Mouse (Mus musculus) naive thymus-derived CD4-positive, alpha-beta T cell, adult 2 months (primary cell): Measurements from ENCODE around the gene Akr1c19.
"Not testable (repeated sequence)": the region's sequence is repeated elsewhere in the genome, so short reads cannot be mapped to it uniquely, and the experiment has no call there.

Experiments
- DNase-seq: peaks from one replicate; pipeline ENCODE4 v3.0.0-alpha.2; 2011; ENCODE audit warnings: low read depth

Akr1c19 gene

DNA sequence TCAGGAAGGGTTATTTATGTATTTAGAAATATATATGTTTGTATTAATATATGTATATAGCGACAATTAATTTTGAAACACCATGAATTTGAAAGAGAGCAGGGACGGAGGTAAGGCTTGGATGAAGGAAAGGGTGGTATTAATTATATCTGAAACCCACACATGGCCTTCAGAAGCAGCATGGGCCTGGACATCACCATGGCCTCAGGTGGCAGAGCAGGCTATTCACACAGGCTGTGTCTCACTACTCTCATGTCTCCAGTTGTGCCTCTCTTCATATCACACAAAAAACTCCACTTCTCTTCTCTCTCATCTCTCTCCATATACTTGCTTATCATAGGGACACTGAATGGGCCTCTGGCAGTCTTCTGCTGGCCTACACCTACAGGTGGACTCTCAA, 37.0 kb downstream of the Akr1c19 start:
- not testable (repeated sequence) for DNase-seq

DNA sequence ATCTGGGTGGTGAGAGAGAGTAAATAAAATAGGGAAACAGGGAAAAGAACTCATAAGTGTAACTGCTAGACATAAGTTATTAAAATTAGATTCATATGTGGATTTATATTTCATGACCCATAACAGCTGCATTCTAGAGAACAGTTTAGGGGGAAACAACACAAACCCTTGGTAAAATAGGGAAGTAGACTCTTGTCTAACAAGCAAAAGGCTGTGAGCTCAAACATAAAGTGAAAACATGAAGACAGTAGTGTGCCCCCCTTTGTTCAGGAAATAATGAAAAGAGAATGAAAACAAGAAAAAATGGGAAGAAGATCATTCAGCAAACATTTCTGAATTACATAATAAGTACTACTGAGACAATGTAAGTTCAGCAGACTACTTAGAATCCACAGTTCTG, 42.4 kb downstream of the Akr1c19 start:
- DNase-seq = no peak

DNA sequence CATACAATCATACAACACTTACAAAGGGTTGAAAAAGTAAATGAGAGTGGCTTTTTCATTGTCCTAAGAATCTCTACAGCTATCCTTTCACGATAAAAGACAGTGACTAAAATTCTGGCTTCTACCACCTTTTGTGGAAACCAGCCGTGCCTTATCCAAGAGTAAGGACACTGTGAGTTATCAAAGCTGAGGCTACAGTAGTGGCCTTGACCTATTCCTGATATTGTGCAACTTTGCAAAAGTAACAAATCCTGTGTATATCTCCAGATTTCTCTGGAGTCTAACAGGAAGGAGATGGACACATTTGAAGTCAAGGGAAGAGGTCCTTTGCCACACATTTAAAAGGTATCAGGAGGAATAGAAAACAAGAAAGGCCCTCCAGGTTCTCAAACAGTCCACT, 49.0 kb downstream of the Akr1c19 start:
- no peak for DNase-seq

DNA sequence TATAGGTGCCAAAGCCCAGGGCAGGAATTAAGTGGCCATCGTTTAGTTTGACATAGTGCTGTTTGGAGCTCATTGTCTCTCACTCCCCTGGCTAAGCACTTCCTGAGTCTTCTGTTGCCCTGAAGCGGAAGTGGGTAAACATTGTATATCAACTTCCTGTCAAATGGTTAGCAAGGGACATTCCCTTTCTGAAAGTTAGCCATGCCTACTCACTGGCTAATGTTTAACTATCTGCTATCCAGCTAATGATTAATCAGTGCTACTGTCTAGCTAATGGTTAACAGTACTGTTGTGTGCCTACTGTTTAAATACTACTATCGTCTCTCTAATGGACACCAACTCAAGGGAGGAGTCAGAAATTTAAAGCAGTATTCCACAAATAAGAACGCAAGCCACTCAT, 50.8 kb downstream of the Akr1c19 start, which contains the start of gene Akr1c12:
Gene Akr1c12, minus strand, starts transcription at position 150 of the 400 bp plus-strand sequence.
- DNase-seq = peak; percentile 17

DNA sequence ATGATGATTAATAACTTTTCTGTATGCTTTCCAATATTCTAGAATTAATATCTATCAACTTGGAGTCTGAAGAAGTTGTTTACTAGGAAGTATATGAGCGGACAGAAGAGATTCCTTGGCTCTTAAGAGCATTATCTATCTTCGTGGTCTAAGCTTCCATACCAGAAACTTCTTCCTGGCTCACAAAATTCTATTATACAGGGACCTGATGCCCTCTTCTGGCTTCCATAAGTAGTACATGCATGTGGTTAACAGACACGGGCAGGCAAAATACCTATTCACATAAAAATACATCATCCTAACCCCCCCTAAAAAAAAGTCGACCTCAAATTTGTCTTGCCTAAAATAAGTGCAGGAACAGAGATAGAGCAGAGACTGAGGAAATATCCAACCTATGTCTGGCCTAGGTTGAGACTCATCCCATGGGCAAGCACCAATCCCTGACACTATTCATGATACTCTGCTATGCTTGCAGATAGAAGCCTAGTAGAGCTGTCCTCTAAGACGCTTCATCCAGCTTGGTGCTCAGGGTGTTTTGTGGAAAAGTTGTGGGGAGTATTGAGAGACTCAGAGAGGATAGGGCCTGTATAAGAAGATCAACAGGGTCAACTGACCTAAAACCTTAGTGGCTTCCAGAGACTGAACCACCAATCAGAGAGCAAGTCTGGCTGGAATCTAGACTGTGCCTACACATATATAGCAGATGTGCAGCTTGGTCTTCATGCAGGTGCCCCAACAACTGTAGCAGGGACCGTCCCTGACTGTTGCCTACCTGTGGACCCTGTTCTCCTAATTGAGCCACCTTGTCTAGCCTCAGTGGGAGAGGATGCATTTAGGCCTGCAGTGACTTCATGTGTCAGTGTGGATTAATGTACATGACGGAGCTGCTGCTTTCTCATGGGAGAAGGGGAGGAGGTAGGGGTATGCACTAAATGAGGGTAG, 53.2 kb downstream of the Akr1c19 start:
- peak; percentile 38 for DNase-seq

DNA sequence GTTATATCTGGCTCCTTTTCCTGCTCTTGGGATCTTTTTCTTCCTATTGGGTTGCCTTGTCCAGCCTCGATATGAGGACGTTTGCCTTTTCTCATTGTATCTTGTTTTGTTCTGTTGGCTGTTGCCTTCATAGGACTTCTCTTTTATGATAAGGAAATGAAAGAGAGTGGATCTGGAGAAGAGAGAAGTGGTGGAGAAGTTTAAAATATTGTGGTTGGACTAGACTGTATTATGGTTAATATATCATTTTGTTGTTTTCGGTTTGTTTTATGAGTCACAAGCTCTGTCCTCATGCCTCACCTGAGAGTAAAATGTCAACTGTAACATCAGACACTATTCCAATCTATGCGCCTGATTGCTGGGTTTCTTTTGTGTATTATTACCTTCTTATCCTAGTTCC, 68.5 kb downstream of the Akr1c19 start:
- no peak for DNase-seq
